Mouse (Mus musculus) mesoderm, embryonic 11.5 days (tissue): ENCODE results near the gene Clpsl2.

Experiments used
- DNase-seq: peaks from one replicate; pipeline ENCODE4 v3.0.0-alpha.2; 2012; ENCODE audit warnings: low read depth, low spot score

Clpsl2 gene

GRCm38 (mm10) chr17:28549111-28549510 lies at the start of gene Clpsl2:
TSS of gene Clpsl2 (plus strand) at chr17:28549411.
- no peak for DNase-seq

- DNase-seq = no peak
Measured at GRCm38 (mm10) chr17:28500465-28500864, 48.7 kb upstream of the Clpsl2 start.

DNA sequence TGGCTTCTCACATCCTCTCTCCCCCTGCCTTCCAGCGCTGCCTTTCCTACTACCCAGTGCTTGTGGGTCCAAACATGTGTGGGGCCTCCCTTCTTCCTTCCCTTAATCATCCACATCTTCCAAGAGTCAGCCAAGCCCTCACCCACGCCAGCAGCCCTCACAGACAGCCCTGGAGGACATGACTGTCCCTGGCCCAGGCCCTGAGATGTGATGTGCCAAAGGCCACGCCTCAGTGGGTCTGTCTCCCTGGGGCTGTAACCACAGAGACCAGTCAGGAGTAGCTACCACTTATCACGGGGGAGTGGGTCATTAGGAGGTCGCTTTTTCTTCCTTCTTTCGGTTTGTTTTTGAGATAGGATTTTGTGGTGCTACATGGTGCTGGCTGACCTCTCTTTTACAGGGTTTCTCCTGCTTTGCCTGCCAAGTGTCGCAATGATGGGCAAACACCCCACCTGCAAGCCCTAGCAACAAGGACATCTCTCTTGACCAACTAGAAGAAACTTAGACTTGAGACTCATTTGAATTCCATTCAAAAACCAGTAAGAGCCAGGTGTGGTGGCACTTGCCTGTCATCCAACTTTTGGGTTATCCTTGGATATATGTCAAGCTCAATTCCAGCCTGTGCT lies 46.9 kb upstream of the Clpsl2 start:
- DNase-seq = no peak

DNA sequence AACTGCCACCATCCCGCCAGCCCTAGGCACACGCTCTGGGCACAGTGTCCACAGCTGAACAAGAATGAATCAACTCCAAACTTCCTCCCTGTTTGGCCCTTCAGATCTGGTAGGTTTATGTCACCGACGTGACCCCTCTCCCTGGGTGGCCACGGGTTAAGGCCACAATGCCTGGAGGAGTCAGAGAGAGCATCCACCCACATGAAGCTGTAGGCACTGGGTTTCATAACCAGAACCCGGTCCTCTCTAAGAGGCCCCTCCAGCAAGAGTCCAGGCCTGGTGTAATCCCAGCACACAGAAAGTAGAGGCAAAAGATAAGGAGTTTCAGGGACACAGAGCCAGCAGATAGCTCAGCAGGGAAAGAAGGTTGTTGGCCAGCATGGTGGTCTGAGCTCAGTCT lies 45.0 kb upstream of the Clpsl2 start:
- no peak for DNase-seq

DNA sequence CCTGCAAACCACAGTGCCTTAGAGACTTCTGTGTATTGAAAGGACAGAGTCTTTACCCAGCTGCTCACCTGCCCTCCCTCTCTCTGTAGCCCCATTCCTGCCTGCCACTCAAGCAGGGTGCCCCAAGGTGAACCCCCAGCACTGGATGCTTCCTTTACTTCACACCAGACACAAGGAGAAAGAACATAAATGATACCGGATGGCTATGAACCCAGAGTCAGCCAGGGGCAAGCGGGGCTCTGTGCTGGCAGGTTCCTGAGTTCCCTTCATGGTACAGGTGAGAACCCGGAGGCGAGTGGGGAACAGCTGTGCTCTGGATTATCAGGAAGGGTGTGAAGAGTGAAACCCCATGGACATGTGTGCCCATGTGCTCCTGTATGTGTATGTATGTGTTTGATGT lies 43.6 kb upstream of the Clpsl2 start:
- no peak for DNase-seq

- no peak for DNase-seq
Measured at GRCm38 (mm10) chr17:28506895-28507294, 42.3 kb upstream of the Clpsl2 start.

- no peak for DNase-seq
Measured at GRCm38 (mm10) chr17:28507496-28507895, 41.7 kb upstream of the Clpsl2 start.

GRCm38 (mm10) chr17:28510445-28511342 lies 38.5 kb upstream of the Clpsl2 start:
- no peak for DNase-seq

GRCm38 (mm10) chr17:28511616-28512541 lies 37.3 kb upstream of the Clpsl2 start:
- no peak for DNase-seq

- no peak for DNase-seq
Measured at GRCm38 (mm10) chr17:28512696-28513095, 36.5 kb upstream of the Clpsl2 start.

- DNase-seq = no peak
Measured at GRCm38 (mm10) chr17:28513337-28513736, 35.9 kb upstream of the Clpsl2 start.

GRCm38 (mm10) chr17:28513844-28514243 lies 35.4 kb upstream of the Clpsl2 start:
- DNase-seq = no peak

- DNase-seq = no peak
Measured at GRCm38 (mm10) chr17:28514555-28514954, 34.7 kb upstream of the Clpsl2 start.

GRCm38 (mm10) chr17:28515431-28516341 lies 33.5 kb upstream of the Clpsl2 start:
- no peak for DNase-seq

- DNase-seq = no peak
Measured at GRCm38 (mm10) chr17:28516881-28517280, 32.3 kb upstream of the Clpsl2 start.

GRCm38 (mm10) chr17:28517441-28517955 lies 31.7 kb upstream of the Clpsl2 start, which contains the start of gene Fkbp5:
TSS of gene Fkbp5 (minus strand) at chr17:28517527.
- peak; percentile 72 for DNase-seq

DNA sequence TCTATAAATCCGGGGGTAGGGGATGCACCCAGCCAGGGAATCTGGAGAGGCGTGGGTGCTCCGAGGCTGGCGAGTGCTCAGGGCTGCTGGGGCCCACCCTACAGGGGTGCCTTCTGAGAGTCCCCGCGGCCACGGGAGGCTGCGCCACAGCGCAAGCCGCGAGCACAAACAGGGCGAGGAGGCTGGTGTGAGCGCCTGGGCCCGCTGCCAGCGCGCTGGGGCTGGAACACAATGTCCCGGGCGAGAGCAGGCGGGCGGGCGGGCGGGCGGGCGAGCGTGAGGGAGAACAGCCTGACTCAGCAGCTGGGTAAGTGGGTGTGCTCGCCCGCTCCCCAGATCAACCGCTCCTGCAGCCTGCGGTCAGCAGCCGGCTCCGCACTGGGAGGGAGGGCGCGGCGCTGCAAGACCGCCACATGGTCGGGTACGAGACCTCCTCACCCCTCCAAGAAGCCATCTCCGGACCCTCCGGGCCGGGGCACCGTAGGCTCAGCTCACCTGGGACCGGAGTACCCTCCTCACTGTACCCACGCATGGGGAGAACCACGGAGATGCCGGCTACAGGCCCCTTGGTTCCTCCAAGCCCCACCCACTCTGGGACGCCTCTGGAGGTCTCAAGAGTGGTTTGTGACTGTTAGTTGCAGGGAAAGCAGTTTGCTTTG lies 31.1 kb upstream of the Clpsl2 start:
- DNase-seq = no peak

DNA sequence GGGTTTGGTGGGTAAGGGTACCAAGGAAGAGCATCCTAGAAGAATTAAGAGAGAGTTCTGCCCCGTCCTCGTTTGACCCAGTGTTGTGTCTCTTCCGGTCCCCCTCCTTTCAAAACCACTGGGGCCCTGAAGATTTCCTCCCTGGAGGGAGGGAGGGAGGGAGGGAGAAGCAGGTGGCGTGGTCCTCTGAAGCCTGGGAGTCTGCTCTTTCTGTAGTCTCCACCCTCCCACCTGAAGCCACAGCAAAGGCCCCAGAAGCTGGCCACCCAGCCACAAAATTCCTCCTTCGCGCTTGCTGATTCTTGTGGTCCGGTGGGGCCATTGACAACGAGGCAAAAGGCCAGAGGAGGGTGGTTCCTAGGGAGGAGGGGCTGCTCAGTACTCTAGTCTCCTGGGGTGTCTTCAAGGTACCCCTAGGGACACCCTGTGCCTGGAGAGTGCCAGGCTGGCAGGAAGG lies 30.6 kb upstream of the Clpsl2 start:
- no peak for DNase-seq

DNA sequence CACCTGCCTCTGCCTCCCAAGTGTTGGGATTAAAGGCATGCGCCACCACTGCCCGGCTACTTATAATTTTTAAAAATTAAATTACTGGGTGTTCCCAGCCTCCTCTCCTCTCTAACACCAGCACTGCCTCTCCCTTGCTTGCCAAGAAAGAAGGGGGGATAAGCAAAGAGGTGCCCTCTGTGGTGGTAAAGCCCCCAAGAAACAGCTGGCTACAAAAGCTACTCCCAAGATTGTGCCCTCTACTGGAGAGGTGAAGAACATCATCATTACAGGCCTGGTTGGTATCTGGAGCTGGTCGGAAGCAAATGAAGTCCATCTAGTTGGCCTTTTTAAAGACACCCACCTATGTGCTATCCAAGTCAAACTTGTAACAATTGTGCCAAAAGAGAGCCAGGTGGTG lies 29.4 kb upstream of the Clpsl2 start:
- no peak for DNase-seq

DNA sequence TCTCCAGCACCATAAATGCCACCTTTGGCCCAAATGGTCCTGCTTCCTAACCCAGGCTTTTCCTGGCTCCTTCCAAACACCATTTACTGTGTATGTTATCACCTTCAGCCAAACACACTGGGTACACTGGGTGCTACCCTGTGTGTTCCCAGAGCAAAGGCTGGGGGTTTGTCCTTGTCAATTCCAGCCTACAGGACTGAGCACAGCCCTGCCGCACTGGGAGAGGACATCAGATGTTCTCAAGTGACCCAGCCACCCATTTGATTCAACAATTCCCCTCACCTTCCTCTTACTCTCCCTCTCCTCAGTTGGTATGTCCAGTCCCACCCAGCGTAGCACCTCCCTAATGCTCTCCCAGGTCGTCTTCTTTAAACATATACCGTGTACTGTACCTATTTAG lies 28.6 kb upstream of the Clpsl2 start:
- DNase-seq = no peak
